Mouse (Mus musculus): Measurements from ENCODE around the gene Tomm20l.
A peak's percentile ranks its signal among the peaks of the same experiment; 100 is the strongest.

Gene Tomm20l

GRCm38 (mm10) chr12:71116411-71116810, 5.2 kb downstream of the Tomm20l start:
- Histone ChIP-seq H3K36me3 (ENCODE audit: insufficient read depth, low read length) (no peaks in the 10 kb centered on the region), H3K27me3 (ENCODE audit: insufficient read depth, low read length) (no peaks in the 10 kb centered on the region), H3K9me3 (ENCODE audit: low read length) (no peaks in the 10 kb centered on the region), H3K4me1 (replicated peaks; ENCODE audit: low read depth, low read length) (peaks cover 11% of the 10 kb centered on the region), H3K4me3 (replicated peaks; ENCODE audit: low read length) (no peak overlapping the region)
- no peak for TF ChIP-seq NANOG (IDR thresholded peaks at IDR 0.05; ENCODE audit: borderline replicate concordance, low read length)
- no peak for TF ChIP-seq CTCF (conservative IDR thresholded peaks at IDR 0.05; ENCODE audit: low read length)
- no peak for TF ChIP-seq POU5F1 (IDR thresholded peaks at IDR 0.05; ENCODE audit: borderline replicate concordance, low read length)

GRCm38 (mm10) chr12:71122731-71123130, 11.5 kb downstream of the Tomm20l start:
- H3K4me3 ChIP-seq (replicated peaks; ENCODE audit: low read length) = no peak overlapping the region
- no peaks in the 10 kb centered on the region for H3K9me3 ChIP-seq (ENCODE audit: low read length)
- peaks cover 47% of the 10 kb centered on the region for H3K36me3 ChIP-seq (ENCODE audit: insufficient read depth, low read length)
- no peaks in the 10 kb centered on the region for H3K27me3 ChIP-seq (ENCODE audit: insufficient read depth, low read length)
- TF ChIP-seq NANOG (IDR thresholded peaks at IDR 0.05; ENCODE audit: borderline replicate concordance, low read length) (no peak), CTCF (conservative IDR thresholded peaks at IDR 0.05; ENCODE audit: low read length) (no peak), POU5F1 (IDR thresholded peaks at IDR 0.05; ENCODE audit: borderline replicate concordance, low read length) (no peak)
- no peaks in the 10 kb centered on the region for H3K4me1 ChIP-seq (replicated peaks; ENCODE audit: low read depth, low read length)

- Histone ChIP-seq H3K27me3 (ENCODE audit: insufficient read depth, low read length) (no peaks in the 10 kb centered on the region), H3K9me3 (ENCODE audit: low read length) (no peaks in the 10 kb centered on the region), H3K4me3 (replicated peaks; ENCODE audit: low read length) (no peak overlapping the region), H3K4me1 (replicated peaks; ENCODE audit: low read depth, low read length) (no peaks in the 10 kb centered on the region), H3K36me3 (ENCODE audit: insufficient read depth, low read length) (peaks cover 52% of the 10 kb centered on the region)
- no peak for TF ChIP-seq CTCF (conservative IDR thresholded peaks at IDR 0.05; ENCODE audit: low read length)
- no peak for TF ChIP-seq NANOG (IDR thresholded peaks at IDR 0.05; ENCODE audit: borderline replicate concordance, low read length)
- TF ChIP-seq POU5F1 (IDR thresholded peaks at IDR 0.05; ENCODE audit: borderline replicate concordance, low read length) = no peak
These were observed 12.1 kb downstream of the Tomm20l start for GRCm38 (mm10) chr12:71123286-71123685.

- Histone ChIP-seq H3K9me3 (ENCODE audit: low read length) (no peaks in the 10 kb centered on the region), H3K4me1 (replicated peaks; ENCODE audit: low read depth, low read length) (peaks cover 43% of the 10 kb centered on the region), H3K4me3 (replicated peaks; ENCODE audit: low read length) (peak overlapping the region; percentile 100), H3K36me3 (ENCODE audit: insufficient read depth, low read length) (peaks cover 52% of the 10 kb centered on the region), H3K27me3 (ENCODE audit: insufficient read depth, low read length) (no peaks in the 10 kb centered on the region)
- TF ChIP-seq POU5F1 (IDR thresholded peaks at IDR 0.05; ENCODE audit: borderline replicate concordance, low read length) = no peak
- TF ChIP-seq CTCF (conservative IDR thresholded peaks at IDR 0.05; ENCODE audit: low read length) = no peak
- no peak for TF ChIP-seq NANOG (IDR thresholded peaks at IDR 0.05; ENCODE audit: borderline replicate concordance, low read length)
These were observed 24.4 kb downstream of the Tomm20l start for GRCm38 (mm10) chr12:71135581-71135980.

GRCm38 (mm10) chr12:71136130-71136973, 25.1 kb downstream of the Tomm20l start, which contains the start of the genes Timm9 and 2700049A03Rik:
Gene Timm9, minus strand, starts transcription at chr12:71136684.
Gene 2700049A03Rik, plus strand, starts transcription at chr12:71136848.
- TF ChIP-seq CTCF (conservative IDR thresholded peaks at IDR 0.05; ENCODE audit: low read length) (no peak), NANOG (IDR thresholded peaks at IDR 0.05; ENCODE audit: borderline replicate concordance, low read length) (no peak), POU5F1 (IDR thresholded peaks at IDR 0.05; ENCODE audit: borderline replicate concordance, low read length) (no peak)
- no peaks in the 10 kb centered on the region for H3K27me3 ChIP-seq (ENCODE audit: insufficient read depth, low read length)
- H3K9me3 ChIP-seq (ENCODE audit: low read length) = no peaks in the 10 kb centered on the region
- peak within 1 kb of the TSS; percentile 100 for H3K4me3 ChIP-seq (replicated peaks; ENCODE audit: low read length)
- H3K36me3 ChIP-seq (ENCODE audit: insufficient read depth, low read length) = peaks cover 52% of the 10 kb centered on the region
- peaks cover 44% of the 10 kb centered on the region for H3K4me1 ChIP-seq (replicated peaks; ENCODE audit: low read depth, low read length)

GRCm38 (mm10) chr12:71136974-71137491, 25.8 kb downstream of the Tomm20l start:
- peaks cover 52% of the 10 kb centered on the region for H3K36me3 ChIP-seq (ENCODE audit: insufficient read depth, low read length)
- no peaks in the 10 kb centered on the region for H3K27me3 ChIP-seq (ENCODE audit: insufficient read depth, low read length)
- H3K4me1 ChIP-seq (replicated peaks; ENCODE audit: low read depth, low read length) = peaks cover 44% of the 10 kb centered on the region
- TF ChIP-seq POU5F1 (IDR thresholded peaks at IDR 0.05; ENCODE audit: borderline replicate concordance, low read length) (no peak; the same call in 1 of the 2 replicates), NANOG (IDR thresholded peaks at IDR 0.05; ENCODE audit: borderline replicate concordance, low read length) (no peak), CTCF (conservative IDR thresholded peaks at IDR 0.05; ENCODE audit: low read length) (no peak)
- H3K4me3 ChIP-seq (replicated peaks; ENCODE audit: low read length) = peak overlapping the region; percentile 100
- no peaks in the 10 kb centered on the region for H3K9me3 ChIP-seq (ENCODE audit: low read length)

GRCm38 (mm10) chr12:71137686-71138085, 26.5 kb downstream of the Tomm20l start:
- TF ChIP-seq CTCF (conservative IDR thresholded peaks at IDR 0.05; ENCODE audit: low read length) (no peak), POU5F1 (IDR thresholded peaks at IDR 0.05; ENCODE audit: borderline replicate concordance, low read length) (no peak), NANOG (IDR thresholded peaks at IDR 0.05; ENCODE audit: borderline replicate concordance, low read length) (no peak)
- H3K9me3 ChIP-seq (ENCODE audit: low read length) = no peaks in the 10 kb centered on the region
- peaks cover 52% of the 10 kb centered on the region for H3K36me3 ChIP-seq (ENCODE audit: insufficient read depth, low read length)
- peak overlapping the region; percentile 100 for H3K4me3 ChIP-seq (replicated peaks; ENCODE audit: low read length)
- peaks cover 44% of the 10 kb centered on the region for H3K4me1 ChIP-seq (replicated peaks; ENCODE audit: low read depth, low read length)
- H3K27me3 ChIP-seq (ENCODE audit: insufficient read depth, low read length) = no peaks in the 10 kb centered on the region

GRCm38 (mm10) chr12:71139258-71139828, 28.1 kb downstream of the Tomm20l start:
- Histone ChIP-seq H3K4me3 (replicated peaks; ENCODE audit: low read length) (peak overlapping the region; percentile 100; the same call in 1 of the 2 replicates), H3K27me3 (ENCODE audit: insufficient read depth, low read length) (no peaks in the 10 kb centered on the region), H3K4me1 (replicated peaks; ENCODE audit: low read depth, low read length) (peaks cover 47% of the 10 kb centered on the region), H3K36me3 (ENCODE audit: insufficient read depth, low read length) (peaks cover 57% of the 10 kb centered on the region), H3K9me3 (ENCODE audit: low read length) (no peaks in the 10 kb centered on the region)
- TF ChIP-seq POU5F1 (IDR thresholded peaks at IDR 0.05; ENCODE audit: borderline replicate concordance, low read length) = no peak
- no peak for TF ChIP-seq NANOG (IDR thresholded peaks at IDR 0.05; ENCODE audit: borderline replicate concordance, low read length)
- peak; percentile 38; the same call in 1 of the 2 replicates for TF ChIP-seq CTCF (conservative IDR thresholded peaks at IDR 0.05; ENCODE audit: low read length)
